Mouse (Mus musculus): Measurements from ENCODE around the gene Atr. TPM values are rescaled to one million over a fixed set of nuclear protein-coding genes. Genes with fewer than 3 reads are reported as not detected.
A peak's percentile ranks its signal among the peaks of the same experiment; 100 is the strongest.

The Atr gene
- polyA plus RNA-seq, 1 experiment from 2014 or later, result 3.8 TPM

DNA sequence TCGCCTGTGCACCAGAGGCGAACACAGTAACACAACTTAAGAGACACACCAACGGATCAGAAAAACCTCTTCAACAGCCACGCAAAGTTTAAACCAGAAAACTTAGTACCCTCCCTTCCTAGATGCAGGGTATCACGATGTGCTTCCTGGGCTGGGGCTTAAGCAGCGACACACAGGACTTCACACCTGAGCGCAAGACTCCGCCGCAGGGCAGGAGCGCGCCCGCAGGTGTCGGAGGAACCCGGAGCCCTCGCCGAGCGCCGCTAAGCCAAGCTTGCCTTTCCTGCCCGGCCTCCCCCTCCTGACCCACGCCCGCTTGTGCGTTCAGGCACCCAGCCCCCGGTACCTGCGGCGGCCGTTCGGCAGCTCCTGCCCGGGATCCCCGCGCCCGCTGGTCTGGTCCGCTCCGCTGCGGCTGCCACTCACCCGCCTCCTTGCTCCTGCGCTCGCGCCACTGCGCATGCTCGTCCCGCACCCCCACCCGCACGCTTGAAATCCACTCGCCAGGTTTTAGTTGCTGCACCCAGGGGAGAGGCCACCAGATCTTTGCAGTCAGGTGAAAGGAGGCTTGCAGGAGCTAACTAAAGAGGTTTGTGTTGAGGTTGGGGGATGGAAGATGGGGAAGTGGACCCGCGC is 12.5 kb upstream of the Atr start, which contains the start of gene Pls1:
Gene Pls1, minus strand, starts transcription at position 487 of the 636 bp plus-strand sequence.
- 1% methylated on average over 46 of the region's 46 CpGs for WGBS (ENCODE audit: insufficient replicate concordance)
- Histone ChIP-seq H3K27ac (ENCODE audit: low read depth) (peak within 1 kb of the TSS; percentile 19), H3K4me3 (ENCODE audit: low read depth, low read length) (peak within 1 kb of the TSS; percentile 53), H3K4me1 (ENCODE audit: insufficient read depth) (peaks cover 6% of the 10 kb centered on the region; the same call in 1 of the 2 replicates), H3K9me3 (ENCODE audit: low read length) (no peaks in the 10 kb centered on the region), H3K36me3 (replicated peaks; ENCODE audit: insufficient read depth, low read length) (no peaks in the 10 kb centered on the region), H3K9ac (replicated peaks) (peak within 1 kb of the TSS; percentile 62), H3K27me3 (ENCODE audit: insufficient read depth, low read length) (peaks cover 19% of the 10 kb centered on the region), H3K4me2 (ENCODE audit: low read depth, low read length) (peak within 1 kb of the TSS; percentile 70)
- TF ChIP-seq CTCF (IDR thresholded peaks at IDR 0.05; ENCODE audit: low read depth), result no peak
- TF ChIP-seq EP300 (IDR thresholded peaks at IDR 0.05; ENCODE audit: low read depth), result no peak
- DNase-seq (peak; percentile 87), ATAC-seq (peak; percentile 85)

DNA sequence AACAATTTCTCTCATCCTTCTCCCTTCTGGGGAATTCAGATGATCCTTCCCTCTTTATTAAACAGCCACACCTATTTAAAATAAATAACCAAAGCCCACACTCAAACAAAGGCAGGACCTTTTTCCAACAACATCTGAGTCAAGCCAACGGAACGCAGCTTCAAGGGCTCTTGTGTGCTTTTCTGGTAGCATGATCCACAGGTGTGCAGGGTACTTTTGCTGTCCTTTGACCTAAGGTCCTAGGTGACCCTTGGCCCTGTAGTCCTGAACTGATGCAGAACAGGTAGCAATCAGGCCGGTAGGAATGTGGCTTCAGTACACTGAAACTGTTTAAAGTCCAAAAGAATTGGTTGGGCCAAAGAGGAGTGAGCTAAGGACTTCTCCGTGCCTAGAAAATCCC is 11.7 kb upstream of the Atr start:
- peak; percentile 80 for ATAC-seq
- Histone ChIP-seq H3K4me2 (ENCODE audit: low read depth, low read length) (peak overlapping the region; percentile 70), H3K36me3 (replicated peaks; ENCODE audit: insufficient read depth, low read length) (no peaks in the 10 kb centered on the region), H3K9ac (replicated peaks) (no peak overlapping the region), H3K27ac (ENCODE audit: low read depth) (0 out of 2 replicates have a peak overlapping the region, but pooled peaks have one; percentile 5), H3K4me1 (ENCODE audit: insufficient read depth) (peaks cover 6% of the 10 kb centered on the region; the same call in 1 of the 2 replicates), H3K9me3 (ENCODE audit: low read length) (no peaks in the 10 kb centered on the region), H3K4me3 (ENCODE audit: low read depth, low read length) (no peak overlapping the region), H3K27me3 (ENCODE audit: insufficient read depth, low read length) (peaks cover 19% of the 10 kb centered on the region)
- 50% methylated on average over 4 of the region's 4 CpGs for WGBS (ENCODE audit: insufficient replicate concordance)
- TF ChIP-seq CTCF (IDR thresholded peaks at IDR 0.05; ENCODE audit: low read depth) (no peak), EP300 (IDR thresholded peaks at IDR 0.05; ENCODE audit: low read depth) (no peak)
- DNase-seq, result peak; percentile 27

DNA sequence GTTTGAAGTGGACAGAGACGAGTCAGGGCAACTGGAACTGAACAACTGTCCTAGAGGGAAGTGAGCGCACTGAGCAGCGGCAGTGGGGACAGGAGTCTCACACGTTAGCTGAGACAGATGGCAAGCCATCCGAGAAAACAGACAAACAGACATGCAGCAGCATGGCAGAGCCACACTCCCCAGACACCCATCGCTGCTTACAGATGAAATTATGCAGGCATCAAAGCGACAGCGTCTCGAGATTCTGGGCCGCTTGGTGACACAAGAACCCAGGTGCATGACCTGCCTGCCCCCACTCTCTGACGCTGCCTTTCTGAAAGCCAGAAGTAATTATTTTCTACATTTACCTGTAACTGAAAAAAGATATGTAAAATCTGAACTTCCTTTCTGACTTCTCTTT is 5.7 kb upstream of the Atr start:
- peaks cover 13% of the 10 kb centered on the region for H3K4me1 ChIP-seq (ENCODE audit: insufficient read depth)
- no peak for ATAC-seq
- H3K27ac ChIP-seq (ENCODE audit: low read depth), result no peak overlapping the region
- H3K27me3 ChIP-seq (ENCODE audit: insufficient read depth, low read length), result no peaks in the 10 kb centered on the region
- no peak for TF ChIP-seq EP300 (IDR thresholded peaks at IDR 0.05; ENCODE audit: low read depth)
- no peak for TF ChIP-seq CTCF (IDR thresholded peaks at IDR 0.05; ENCODE audit: low read depth)
- no peak overlapping the region for H3K9ac ChIP-seq (replicated peaks)
- WGBS (ENCODE audit: insufficient replicate concordance), result 71% methylated on average over 11 of the region's 11 CpGs
- no peaks in the 10 kb centered on the region for H3K36me3 ChIP-seq (replicated peaks; ENCODE audit: insufficient read depth, low read length)
- DNase-seq, result no peak
- H3K4me2 ChIP-seq (ENCODE audit: low read depth, low read length), result no peak overlapping the region
- H3K4me3 ChIP-seq (ENCODE audit: low read depth, low read length), result no peak overlapping the region
- no peaks in the 10 kb centered on the region for H3K9me3 ChIP-seq (ENCODE audit: low read length)

DNA sequence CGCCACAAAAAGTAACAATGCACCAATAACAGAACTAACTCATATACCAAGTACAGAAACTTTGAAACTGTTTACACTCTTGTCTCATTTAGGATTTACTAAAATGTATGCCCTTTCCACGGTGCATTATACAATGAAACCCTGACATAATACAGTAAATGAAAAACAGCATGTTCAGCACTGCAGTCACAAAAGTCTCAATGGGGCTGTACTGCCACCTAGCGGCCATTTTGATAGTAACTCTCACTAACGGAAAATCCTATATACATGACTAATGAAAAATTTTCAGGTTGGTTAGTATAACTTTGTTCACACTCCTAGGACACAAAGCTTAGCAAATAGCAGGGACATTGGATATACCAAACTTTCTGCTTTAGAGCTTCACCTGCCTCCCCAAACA is 4.5 kb upstream of the Atr start:
- Histone ChIP-seq H3K4me1 (ENCODE audit: insufficient read depth) (peaks cover 18% of the 10 kb centered on the region), H3K9ac (replicated peaks) (no peak overlapping the region), H3K4me2 (ENCODE audit: low read depth, low read length) (no peak overlapping the region), H3K36me3 (replicated peaks; ENCODE audit: insufficient read depth, low read length) (no peaks in the 10 kb centered on the region), H3K9me3 (ENCODE audit: low read length) (no peaks in the 10 kb centered on the region), H3K4me3 (ENCODE audit: low read depth, low read length) (no peak overlapping the region), H3K27me3 (ENCODE audit: insufficient read depth, low read length) (no peaks in the 10 kb centered on the region), H3K27ac (ENCODE audit: low read depth) (no peak overlapping the region)
- DNase-seq (peak; percentile 84), ATAC-seq (no peak)
- 22% methylated on average over 4 of the region's 4 CpGs for WGBS (ENCODE audit: insufficient replicate concordance)
- TF ChIP-seq CTCF (IDR thresholded peaks at IDR 0.05; ENCODE audit: low read depth) (peak; percentile 93), EP300 (IDR thresholded peaks at IDR 0.05; ENCODE audit: low read depth) (no peak)

DNA sequence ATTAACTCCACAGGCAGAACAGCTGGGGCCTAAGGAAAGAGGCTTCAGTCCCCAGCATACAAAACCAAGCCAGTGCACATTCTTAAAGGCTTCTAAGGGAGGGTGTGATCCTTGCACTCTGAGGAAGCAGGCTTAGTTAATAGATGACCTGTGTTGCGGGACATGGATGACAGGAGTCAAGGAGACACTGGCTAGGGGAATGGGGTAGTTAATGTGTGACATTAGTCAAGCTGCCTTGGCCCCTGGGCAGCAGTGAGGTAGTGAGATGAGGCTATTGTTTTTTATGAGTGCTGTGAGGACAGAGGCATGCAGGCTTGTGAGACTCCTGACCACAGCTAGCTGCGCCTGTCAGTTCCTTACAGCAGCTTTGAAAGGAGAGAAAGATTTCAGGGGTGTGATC is 2.5 kb upstream of the Atr start:
- H3K36me3 ChIP-seq (replicated peaks; ENCODE audit: insufficient read depth, low read length), result no peaks in the 10 kb centered on the region
- H3K27me3 ChIP-seq (ENCODE audit: insufficient read depth, low read length), result no peaks in the 10 kb centered on the region
- no peak overlapping the region for H3K4me3 ChIP-seq (ENCODE audit: low read depth, low read length)
- WGBS (ENCODE audit: insufficient replicate concordance), result 67% methylated on average over 2 of the region's 2 CpGs
- H3K9me3 ChIP-seq (ENCODE audit: low read length), result no peaks in the 10 kb centered on the region
- no peak overlapping the region for H3K9ac ChIP-seq (replicated peaks)
- H3K27ac ChIP-seq (ENCODE audit: low read depth), result peak overlapping the region; percentile 49; the same call in 1 of the 2 replicates
- peaks cover 18% of the 10 kb centered on the region for H3K4me1 ChIP-seq (ENCODE audit: insufficient read depth)
- DNase-seq (no peak), ATAC-seq (no peak)
- no peak overlapping the region for H3K4me2 ChIP-seq (ENCODE audit: low read depth, low read length)
- TF ChIP-seq EP300 (IDR thresholded peaks at IDR 0.05; ENCODE audit: low read depth) (no peak), CTCF (IDR thresholded peaks at IDR 0.05; ENCODE audit: low read depth) (no peak)

DNA sequence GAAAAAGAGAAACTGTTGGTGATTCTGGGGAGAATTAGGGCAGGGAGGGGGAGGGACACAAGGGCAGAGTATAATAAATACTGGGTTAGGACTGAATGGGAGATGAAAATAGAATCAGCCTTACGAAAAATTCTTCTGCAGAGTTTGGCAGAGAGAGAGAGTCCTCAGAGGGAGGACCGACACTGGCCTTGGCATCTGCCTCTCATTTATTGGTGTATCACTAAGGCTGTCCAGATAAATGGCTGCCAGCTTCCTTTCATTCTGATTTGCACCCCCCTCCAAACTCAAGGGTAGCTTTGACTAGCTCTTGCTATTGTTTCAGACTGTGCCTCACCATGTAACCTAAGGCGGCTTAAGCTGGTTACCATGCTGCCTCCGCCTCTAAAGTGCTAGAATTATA is 1.4 kb upstream of the Atr start:
- DNase-seq (no peak), ATAC-seq (no peak)
- H3K27me3 ChIP-seq (ENCODE audit: insufficient read depth, low read length), result no peaks in the 10 kb centered on the region
- no peak overlapping the region for H3K4me3 ChIP-seq (ENCODE audit: low read depth, low read length)
- TF ChIP-seq CTCF (IDR thresholded peaks at IDR 0.05; ENCODE audit: low read depth) (no peak), EP300 (IDR thresholded peaks at IDR 0.05; ENCODE audit: low read depth) (no peak)
- no peaks in the 10 kb centered on the region for H3K36me3 ChIP-seq (replicated peaks; ENCODE audit: insufficient read depth, low read length)
- peaks cover 18% of the 10 kb centered on the region for H3K4me1 ChIP-seq (ENCODE audit: insufficient read depth)
- H3K27ac ChIP-seq (ENCODE audit: low read depth), result peak overlapping the region; percentile 85; the same call in 1 of the 2 replicates
- H3K9ac ChIP-seq (replicated peaks), result no peak overlapping the region
- no peaks in the 10 kb centered on the region for H3K9me3 ChIP-seq (ENCODE audit: low read length)
- 83% methylated on average over 4 of the region's 4 CpGs for WGBS (ENCODE audit: insufficient replicate concordance)
- H3K4me2 ChIP-seq (ENCODE audit: low read depth, low read length), result no peak overlapping the region

All from liver, postnatal 0 days (tissue).